Mouse (Mus musculus) testis, adult 2 months (tissue): Measurements from ENCODE around the gene Arhgap30.

Source experiments
- CTCF ChIP-seq: fragments of 200-500 bp; IDR thresholded peaks from 2 replicates; pipeline ENCODE4 v1.5.1; 2012; ENCODE audit warnings: low read depth, mild to moderate bottlenecking, inconsistent platforms, low read length, moderate library complexity; ENCODE audit not compliant: control insufficient read depth, insufficient read depth, insufficient replicate concordance
- POLR2A ChIP-seq: fragments of 200-500 bp; IDR thresholded peaks from 2 replicates; pipeline ENCODE4 v1.6.1; 2012; ENCODE audit warnings: low read depth, mild to moderate bottlenecking, inconsistent platforms, low read length, moderate library complexity; ENCODE audit not compliant: control insufficient read depth

GRCm38 (mm10) chr1:171387099-171387498 lies 1.7 kb upstream of the Arhgap30 start:
- peak; percentile 11; the same call in 1 of the 2 replicates for TF ChIP-seq CTCF
- no peak for TF ChIP-seq POLR2A
